Mouse (Mus musculus) R1 (cell line): ENCODE data around the gene Polr2l.
"Not testable (repeated sequence)": the region's sequence is repeated elsewhere in the genome, so short reads cannot be mapped to it uniquely, and the experiment has no call there.

Experiments
- DNase-seq: peaks from one replicate; pipeline ENCODE4 v3.0.0-alpha.2; 2018; ENCODE audit warnings: low read depth, low spot score

The Polr2l gene

DNA sequence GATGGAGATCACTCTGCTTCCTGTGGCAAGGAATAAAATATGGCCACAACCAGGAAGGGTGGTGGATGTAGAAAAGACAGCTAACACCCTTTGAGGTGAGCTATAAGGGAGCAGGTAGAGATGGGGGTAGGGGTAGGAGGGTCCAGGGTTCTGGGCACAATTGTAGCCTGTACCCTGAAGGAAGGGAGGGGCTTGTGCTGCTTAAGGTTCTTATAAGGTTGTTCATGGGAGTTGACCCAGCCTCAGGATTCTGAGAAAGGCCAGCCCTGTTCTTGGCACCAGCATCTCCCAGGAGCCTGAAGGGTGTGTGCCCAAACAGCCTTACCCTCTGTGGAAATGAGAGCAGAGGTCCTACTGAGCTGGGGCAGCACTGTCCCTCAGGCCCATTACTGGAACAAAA is 23.0 kb downstream of the Polr2l start:
- DNase-seq = peak; percentile 60

DNA sequence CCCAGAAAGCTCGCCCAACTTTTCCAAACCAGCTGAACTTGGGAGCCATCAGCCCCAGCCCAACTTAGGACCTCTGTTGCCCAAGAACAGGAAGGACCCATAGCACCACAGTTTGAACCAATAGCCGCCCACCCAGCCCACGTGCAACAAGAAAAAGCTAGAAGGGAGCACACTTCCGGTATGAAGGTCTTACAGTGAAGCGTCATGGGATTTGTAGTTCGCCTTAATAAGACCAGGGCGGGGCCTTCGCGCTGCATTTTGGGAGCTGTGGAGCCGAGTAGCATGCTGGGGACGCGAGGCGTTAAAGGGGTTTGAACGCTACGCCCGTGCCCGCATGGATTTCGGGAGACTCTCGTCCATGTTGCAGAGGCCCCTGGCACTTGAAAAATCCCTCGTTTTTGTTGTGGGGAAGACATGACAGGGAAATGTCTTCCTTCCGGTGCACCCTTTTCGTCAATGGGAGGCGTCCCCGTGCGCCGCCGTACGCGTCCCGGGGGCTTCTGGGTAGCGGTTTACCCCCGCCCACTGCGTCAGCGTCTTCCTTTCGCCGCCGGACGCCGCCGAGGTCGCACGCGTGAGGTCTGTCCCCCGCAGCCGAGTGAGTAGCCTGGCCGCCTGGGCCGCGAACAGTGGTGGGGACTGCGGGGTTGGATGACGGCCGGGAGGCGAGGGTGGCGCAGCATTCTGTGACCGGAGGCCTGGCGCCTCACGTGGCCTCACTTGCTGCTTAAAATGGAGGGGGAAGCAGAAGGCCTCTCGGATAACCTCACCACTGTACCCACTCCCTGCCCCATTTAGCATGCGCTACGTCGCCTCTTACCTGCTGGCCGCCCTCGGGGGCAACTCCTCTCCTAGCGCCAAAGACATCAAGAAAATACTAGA is 27.6 kb downstream of the Polr2l start, which contains the start of gene Rplp2:
Rplp2 (plus strand) TSS at position 261 of the 882 bp plus-strand sequence.
- DNase-seq = peak; percentile 99

DNA sequence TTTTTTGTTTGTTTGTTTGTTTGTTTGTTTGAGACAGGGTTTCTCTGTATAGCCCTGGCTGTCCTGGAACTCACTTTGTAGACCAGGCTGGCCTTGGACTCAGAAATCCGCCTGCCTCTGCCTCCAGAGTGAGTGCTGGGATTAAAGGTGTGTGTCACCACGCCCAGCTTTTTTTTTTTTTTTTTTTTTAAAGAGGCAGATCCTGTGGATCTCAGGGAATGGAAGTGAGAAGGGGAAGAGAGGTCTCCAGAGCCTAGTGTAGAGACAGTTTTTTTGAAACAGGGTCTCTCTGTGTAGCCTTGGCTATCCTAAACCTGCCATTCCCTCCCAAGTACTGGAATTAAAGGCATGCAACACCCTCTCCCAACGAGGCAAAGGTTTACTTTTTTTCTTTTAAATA is 28.6 kb downstream of the Polr2l start:
- not testable (repeated sequence) for DNase-seq

DNA sequence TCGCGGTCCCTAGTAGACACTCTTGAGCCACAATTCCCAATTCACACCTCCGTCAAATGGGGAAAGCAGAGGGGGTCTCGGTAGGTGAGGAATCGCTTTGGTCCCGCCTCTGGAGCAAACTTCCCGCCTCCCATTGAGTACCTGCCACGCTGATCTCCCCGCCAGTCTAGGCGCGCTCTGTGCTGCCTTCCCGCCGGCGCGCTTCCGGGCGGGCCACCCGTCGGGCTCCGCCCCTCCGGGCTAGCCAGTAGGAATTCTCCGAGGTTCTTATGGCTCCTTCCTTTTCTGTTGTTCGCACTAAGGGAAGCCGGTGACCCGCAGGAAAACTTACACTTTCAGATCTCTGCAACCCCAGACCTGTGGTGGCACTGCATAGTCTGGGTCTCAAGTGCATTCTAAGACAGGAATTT is 31.1 kb downstream of the Polr2l start, which contains the start of gene Pidd1:
Pidd1 (minus strand) TSS at position 198 of the 410 bp plus-strand sequence.
- peak; percentile 90 for DNase-seq

DNA sequence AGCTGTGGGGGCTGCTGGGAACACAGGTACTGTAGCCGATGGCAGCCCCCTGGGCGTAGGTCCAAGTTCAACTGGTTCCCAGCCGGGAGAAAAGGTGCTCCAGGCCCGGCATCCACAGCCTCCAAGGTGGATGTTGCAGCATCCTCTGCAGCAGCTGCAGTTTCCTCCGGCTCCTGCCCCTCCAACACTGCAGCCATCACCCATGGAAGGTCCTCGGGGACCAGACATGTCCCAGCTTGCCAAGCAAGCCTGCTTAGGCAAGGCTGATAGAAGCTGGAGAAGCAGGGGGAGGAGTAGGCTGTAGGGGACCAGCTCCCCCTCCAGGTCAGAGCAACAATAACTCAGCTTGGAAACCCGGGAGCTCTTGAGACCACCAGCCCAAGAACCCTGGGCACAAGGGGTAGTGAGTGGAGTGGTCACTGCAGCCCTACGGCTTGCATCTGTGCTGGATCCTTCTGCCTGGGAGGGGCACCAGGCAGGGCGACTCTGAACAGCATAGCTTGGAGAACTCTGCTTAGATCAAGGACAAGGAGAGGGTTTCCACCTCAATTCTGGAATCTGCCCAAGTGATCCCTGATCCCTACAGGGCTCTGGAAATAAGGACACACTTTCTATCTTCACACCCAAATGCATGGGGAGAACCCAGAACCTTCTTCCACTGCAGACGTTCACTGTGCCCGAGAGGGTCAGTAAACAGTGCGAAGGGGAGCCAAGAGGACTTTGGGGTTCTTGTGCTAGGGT is 31.7 kb downstream of the Polr2l start:
- DNase-seq = peak; percentile 81

DNA sequence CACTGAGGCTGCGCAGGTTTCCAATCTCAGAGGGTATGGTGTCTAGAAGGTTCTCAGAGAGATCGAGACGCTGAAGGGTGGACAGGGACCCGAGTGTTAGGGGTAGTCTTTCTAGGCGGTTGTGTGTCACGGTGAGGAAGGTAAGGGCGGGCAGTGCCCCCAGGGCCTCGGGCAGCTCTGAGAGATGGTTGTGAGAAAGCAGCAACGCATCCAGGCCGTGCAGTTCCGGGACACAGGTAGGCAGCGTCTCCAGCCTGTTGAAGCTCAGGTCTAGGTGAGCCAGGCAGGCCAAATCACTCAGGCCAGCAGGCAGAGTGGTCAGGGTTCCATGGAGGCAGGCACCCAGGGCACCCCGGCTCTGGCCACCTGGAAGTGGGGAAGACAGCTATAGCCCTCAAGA is 32.7 kb downstream of the Polr2l start:
- DNase-seq = no peak

DNA sequence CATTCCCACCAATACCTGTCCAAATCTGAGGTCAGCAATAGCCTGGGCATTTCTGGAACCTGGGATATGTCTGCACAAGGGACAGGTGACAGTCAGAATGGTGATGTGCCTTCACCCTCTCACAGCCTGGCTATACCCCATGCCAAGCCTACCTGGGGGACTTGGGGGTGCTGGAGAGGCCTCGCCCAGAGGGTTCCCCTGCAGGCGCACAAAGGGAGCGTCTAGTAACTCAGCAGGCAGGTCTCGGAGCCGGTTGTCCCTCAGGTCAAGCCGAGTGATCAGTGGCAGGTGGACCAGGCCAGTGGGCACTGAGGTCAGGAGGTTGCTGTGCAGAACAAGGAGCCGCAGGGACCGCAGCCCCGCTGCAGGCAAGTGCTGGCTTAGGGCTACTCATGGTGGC is 33.5 kb downstream of the Polr2l start:
- no peak for DNase-seq

DNA sequence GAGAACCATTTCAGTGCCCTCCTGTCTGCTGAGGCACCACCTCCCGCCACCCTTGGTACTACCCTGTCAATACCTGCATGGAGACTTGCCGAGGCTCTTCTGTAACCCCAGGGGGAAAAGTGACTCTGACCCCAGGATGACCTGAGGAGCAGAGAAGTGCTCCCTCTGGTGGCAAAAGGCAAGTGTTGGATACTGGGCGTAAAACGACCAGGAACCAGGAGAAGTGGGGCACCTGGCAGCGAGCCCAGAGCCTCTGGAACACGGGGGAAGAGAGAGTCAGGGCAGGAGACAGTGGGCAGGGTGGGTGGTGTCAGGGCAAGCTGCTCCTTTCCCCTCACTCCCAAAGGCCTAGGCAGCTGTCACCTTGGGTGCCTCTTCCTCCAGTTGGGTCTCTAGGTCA is 34.3 kb downstream of the Polr2l start:
- peak; percentile 90 for DNase-seq

DNA sequence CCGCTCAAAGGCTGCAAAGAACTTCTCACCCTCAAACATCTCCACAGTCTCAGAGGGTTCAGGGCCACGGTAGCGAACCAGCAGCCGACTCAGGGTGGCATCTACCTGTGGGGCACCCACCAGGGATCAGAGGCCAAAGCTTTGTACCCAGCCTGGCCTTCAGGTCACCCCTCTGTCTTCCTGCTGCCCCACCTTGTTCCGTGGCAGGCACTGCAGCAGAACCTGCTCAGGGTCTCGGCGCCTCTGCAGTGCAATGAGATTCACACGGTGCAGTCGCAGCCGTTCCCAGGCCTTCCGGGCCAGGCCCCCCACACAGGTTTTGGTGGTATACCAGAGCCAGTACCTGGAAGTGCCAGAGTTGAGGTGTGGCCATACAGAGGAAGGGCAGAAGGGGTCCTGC is 35.1 kb downstream of the Polr2l start:
- no peak for DNase-seq

DNA sequence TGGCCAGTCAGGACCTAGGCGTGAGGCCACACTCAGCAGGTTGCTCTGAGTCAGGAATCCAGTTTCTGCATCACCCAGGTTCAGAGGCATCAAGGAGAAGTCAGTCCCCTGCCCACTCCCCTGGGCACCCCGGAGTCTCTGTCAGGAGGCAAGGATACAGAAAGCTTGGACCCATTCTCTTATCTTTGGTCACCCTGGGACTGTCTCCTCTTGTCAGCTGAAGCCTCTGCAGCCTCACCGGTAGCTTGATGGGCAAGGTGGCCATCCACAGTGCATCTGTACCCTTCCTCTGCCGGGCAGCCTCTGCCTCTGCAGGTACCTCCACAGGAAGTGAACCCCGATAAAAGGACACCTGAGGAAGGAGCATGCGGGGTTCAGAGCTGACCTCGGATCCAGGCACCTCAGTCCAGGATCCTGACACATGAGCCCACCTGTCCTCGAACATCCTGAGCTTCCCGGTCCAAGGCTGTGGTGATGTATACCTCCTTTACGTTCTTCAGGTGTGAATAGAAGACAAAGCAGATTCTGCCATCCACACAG is 35.7 kb downstream of the Polr2l start:
- no peak for DNase-seq

DNA sequence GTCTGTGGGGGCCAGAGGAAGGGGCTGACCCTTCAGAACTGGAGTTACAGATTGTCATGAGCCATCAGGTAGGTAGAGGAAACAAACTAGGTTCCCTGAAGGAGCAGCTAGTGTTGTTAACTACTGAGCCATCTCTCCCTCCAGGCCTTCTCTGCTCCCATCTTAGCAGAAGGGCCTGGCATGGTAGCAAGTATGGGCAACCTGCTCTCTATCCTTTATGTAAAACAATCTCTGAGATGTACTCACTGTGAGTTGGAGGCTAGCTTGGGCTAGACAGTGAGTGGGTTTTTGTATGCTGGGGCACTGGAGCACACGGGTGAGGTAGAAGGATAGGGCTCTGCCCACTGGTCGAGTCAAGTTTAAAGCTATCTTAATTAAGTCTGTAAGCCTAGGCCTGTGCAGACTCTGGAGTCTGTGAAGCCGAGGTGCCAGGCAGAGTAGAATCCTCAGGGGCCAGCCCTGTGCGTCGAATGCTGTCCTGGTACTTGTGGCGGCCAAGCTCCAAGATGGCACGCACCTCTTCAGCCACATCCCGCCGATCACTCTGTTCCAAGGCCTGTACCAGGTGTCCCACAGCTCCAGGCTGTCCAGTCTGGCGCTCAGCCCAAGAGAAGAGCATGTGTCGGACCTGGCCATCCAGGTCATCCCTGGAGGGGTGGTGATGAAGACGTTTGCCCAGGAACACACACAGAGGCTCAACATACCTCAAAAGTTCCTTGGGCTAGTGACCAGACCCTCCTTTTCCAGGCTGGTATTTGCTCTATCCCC is 36.5 kb downstream of the Polr2l start:
- no peak for DNase-seq

DNA sequence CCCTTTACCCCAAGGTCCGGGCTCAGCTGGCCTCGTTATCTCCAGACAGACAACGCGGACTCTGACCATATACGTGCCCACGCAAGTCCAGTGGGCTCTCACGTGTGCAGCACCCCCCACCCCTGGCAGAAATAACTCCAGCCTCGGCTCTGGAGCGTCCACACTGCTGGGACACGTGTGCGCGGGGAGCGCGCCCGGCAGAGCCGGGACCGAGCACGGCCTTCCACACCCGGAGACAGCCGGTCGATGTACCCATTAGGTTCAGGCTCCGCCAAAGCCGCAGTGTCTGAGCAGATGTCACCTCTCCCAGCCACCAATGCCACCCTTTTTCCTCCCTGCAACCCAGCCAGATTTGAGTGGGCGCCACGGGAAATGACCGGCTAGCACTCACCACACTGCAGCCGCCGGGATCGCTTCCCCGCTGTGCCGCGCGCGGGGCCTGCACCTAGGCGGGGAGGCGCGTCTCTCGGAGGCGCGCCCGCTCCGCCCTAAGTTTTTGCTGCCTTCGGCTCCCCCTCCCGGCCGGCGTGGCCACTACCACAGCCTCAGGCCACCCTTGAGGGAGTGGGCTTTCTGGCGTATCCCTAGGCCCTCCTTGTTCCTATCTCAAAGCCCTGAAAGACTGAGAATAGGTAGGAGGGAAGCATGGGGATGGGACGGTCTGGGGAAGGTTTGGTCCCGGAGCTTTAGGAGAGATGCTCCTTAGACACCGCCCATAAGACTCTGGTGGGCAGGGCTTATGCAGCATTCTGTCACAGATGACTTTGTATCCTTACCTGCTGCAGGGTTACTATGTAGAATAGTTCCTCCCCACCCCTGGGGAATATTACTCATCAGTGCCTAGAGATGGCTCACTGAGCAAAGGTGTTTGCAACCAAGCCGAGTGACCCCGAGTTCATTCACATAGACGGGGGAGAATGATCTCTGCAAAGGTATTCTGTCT is 37.5 kb downstream of the Polr2l start, which contains the start of gene Slc25a22:
Slc25a22 (minus strand) TSS at position 715 of the 943 bp plus-strand sequence.
- peak; percentile 86 for DNase-seq

DNA sequence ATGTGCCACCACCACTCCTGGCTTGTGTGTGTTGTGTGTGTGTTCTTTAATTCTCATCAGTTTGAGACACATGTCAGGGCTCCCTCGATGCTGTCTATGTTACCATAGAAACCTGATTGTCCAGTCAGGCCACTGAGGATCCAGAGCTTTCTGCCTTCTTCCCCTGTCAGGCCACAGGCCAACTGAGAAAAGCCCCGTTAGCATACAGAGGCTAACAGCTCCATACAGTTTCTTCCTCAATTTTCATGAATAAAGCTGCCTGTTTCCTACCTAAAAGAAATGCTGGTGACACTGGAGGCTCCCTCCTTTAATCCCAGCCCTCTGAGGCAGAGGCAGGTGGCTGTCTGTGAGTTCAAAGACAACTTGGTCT is 38.4 kb downstream of the Polr2l start:
- DNase-seq = no peak

DNA sequence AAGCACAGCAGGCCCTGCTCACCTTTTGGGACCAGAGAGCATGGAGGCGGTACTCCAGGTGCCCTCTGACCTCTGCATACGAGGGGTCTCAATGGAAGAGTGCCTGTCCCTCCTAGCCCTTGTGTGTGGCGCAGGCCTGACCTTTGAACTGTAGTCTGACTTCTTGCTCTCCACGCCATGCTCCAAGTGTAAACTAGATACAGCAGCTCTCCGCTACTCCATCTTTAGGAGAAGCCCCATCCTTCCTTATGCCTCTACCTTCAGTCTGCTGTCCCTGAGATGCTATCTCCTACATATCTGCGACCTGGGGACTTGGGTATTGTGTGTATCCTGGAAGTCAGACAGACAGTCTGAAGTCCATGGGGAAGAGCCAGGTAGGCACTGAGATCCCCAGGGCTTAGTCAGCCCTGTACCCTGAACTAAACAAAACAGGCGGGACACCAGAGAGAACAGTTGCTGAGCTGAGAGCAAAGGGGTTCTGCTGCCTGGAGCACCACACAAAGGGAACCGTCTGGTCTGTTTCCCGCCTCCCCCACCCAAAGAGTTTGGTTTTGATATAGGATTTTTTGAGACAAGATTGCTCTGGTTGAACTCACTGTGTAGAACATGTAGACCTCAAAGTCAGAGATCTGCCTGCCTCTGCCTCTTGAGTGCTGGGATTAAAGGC is 38.9 kb downstream of the Polr2l start:
- no peak for DNase-seq

DNA sequence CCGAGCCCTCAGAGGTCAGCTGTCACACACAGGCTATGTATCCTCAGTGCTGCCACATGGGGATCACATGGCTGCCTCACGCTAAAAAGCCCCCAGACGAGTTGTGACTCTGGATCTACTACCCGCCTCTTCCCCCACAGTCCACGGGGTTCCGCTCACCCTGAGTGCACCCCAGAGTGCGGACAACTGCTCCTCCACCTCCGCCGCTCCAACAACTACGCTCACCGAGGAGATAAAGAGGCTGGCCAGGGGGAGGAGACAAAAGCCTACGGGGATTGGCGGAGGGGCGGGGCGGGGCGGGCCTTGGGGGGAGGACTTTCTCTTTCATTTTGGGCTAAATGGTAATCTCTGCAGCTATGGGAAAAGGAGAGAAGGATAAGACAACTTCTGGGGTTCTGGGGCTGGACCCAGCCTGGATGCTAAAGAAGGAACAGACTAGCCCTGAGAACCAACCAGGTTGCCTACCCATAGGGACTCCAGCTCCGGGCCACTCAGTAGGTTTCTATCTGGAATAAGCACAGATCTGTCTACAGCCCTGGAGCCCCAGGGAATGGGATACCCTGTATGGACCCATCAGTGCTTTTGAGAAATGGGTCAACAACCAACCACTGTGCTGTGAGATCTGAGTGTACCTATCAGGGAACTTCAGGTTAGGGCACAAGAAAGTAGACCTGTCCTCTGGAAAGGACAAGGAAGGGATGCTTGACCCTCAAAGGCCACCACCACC is 39.6 kb downstream of the Polr2l start:
- peak; percentile 58 for DNase-seq

DNA sequence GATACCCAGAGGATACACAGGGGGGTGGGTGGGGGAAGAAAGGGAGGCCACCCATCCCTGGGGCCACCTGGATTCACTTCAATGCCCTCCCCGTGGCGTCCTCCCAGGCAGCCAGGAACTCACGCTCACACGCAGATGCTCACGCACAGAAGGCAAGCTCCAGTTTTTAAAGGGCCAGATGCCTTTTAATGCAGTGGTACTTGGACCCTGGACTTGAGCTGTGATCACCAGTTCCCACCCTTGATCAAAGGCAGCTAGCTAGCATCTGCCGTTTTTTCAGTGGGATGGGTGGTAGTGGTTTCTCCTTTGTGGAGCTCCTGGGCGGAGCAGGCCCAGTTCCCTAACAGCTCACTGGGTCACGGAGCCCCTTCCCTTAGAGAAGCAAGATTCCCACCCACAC is 40.5 kb downstream of the Polr2l start:
- DNase-seq = peak; percentile 55

DNA sequence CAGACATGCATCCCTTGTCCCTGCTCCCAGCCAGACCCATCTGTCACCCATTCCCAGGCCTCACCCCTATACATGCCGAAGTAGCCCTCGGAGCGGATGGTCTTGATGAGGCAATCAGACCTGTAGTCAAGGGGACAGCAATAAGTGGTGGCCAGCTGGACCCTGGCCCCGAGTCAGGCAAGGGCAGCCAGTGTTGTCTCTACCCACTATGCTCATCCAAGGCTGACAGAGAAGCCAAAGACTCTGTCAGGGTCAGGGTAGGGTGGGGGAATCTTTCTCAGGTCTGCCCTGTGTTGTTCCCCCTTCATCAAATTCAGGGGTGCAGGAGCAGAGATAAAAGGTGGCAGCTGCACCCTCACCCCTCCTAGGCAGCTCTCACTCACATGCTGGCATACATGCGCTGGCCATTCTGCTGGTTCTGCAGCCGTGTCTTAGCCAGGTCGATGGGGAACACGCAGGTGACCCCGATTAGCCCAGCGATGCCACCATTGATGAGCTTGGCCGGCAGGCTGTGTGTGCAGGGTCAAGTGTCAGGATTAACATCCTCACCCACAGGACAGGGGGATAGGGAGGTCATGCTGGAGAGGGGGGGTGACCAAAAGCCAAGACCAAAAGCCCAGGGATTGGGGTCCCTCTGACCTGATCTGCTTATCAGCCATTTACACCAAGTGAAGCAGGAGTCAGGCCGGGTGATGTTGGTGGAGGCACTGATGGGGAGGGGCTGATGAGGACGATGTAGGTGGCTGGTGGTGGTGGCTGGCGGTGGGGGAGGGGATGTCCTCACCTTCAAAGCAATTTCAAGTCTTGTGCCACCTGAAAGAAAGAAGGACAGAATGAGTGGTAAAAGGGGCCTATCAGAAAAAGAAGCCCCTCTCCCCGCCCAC is 41.2 kb downstream of the Polr2l start:
- no peak for DNase-seq
